Mouse (Mus musculus) bone marrow macrophage, adult 2 months (primary cell): ENCODE data around the gene Lrtm2.
"Not testable (repeated sequence)": the region's sequence is repeated elsewhere in the genome, so short reads cannot be mapped to it uniquely, and the experiment has no call there.

ENCODE experiments used
- CTCF ChIP-seq: IDR thresholded peaks from 2 replicates; pipeline ENCODE4 v1.5.1; 2012; ENCODE audit warnings: low read depth, mild to moderate bottlenecking, low read length, moderate library complexity
- POLR2A ChIP-seq: IDR thresholded peaks from 2 replicates; pipeline ENCODE4 v1.6.1; 2012; ENCODE audit warnings: mild to moderate bottlenecking, low read depth, low read length, borderline replicate concordance

DNA sequence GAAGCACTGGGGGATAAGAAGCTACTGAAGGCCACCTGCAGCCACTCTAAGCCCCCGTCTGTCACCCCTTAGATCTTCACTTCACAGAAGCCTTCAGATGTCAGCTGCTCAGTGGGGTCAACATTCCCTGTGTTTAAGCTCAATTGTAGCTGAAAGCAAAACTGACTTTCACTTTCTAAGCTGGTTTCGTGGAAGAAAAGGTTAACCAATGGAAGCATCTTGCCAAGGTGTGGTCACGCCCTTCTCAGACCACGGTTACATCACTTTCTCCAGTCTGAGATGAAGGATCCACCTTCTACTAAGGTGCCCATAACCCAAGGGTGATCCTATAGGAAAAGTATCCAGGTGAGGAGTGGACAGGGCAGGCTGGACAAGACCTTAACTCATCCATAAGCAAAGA is 36.2 kb upstream of the Lrtm2 start:
- not testable (repeated sequence) for TF ChIP-seq CTCF, POLR2A
